ENCODE assay signal across 9 mouse cellular contexts in the genomic region with DNA sequence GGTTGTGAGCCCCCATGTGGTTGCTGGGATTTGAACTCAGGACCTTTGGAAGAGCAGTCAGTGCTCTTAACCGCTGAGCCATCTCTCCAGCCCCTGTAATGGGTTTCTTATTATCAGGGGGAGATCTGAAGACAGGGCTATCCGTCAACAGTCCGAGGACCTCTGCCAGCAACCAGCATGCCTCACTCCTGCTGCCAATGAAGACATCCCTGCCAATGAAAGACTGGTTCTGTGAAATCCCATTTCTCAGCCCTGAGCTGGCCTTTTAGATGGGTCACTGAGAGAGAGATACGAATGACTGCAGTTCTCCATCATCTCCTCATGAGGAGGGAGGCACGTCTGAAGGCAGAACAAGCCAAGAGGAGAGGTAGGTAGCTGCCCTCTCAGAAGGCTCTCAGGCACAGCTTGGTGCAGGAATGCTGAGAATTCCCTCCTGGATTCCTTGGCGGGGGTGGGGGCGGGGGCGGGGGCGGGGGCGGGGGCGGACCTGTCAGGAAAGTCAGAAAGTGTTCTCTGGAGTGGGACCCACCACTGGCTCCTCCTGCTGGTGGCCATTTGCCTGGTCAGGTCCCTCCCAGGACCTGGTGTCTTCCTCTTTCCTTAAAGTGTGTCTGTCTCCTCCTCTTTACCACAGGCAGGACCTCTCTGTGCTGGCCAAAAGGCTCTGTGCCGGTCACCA. TPM values are rescaled to one million over a fixed set of nuclear protein-coding genes. Genes with fewer than 3 reads are reported as not detected.
A peak's percentile ranks its signal among the peaks of the same experiment; 100 is the strongest.
DNase-seq lines count a peak whose midpoint lies in the region; ATAC-seq and TF ChIP-seq lines count a peak whose summit lies in the region.
"Had no signal": no experiment of that assay in that cellular context is flagged by ENCODE, and none has a peak within 500 bp of the region (broad histone marks: within the 10 kb centered on the region; RNA-seq: fewer than 3 reads in every experiment).

No protein-coding gene starts in this region.

- peaks cover 34% of the 10 kb centered on the region for H3K4me1 ChIP-seq in heart, embryonic 10.5 days
- H3K4me1 ChIP-seq in ES-E14 (ENCODE audit: control insufficient read depth in 2 of 2, insufficient read depth in 2 of 2, low read length in 2 of 2, poor library complexity in 1 of 2) = peaks cover 7 to 14% of the 10 kb centered on the region in 2 experiments
- H3K4me1 ChIP-seq in intestine, embryonic 16.5 days (ENCODE audit: control insufficient read depth, insufficient read depth, low read length) = peaks cover 10% of the 10 kb centered on the region

- H3K9ac ChIP-seq in ES-E14 (ENCODE audit: insufficient read depth, low read depth, low read length, poor library complexity, severe bottlenecking) = peak overlapping the region; percentile 74
- H3K9ac ChIP-seq in intestine, embryonic 16.5 days (ENCODE audit: low read depth, low read length) = no peak overlapping the region

- no peaks in the 10 kb centered on the region for H3K27me3 ChIP-seq in heart, embryonic 10.5 days (ENCODE audit: insufficient read depth, poor library complexity, severe bottlenecking)
- H3K27me3 ChIP-seq in intestine, embryonic 16.5 days (replicated peaks; ENCODE audit: control insufficient read depth, insufficient read depth, low read length) = no peaks in the 10 kb centered on the region

- ATAC-seq in intestine, embryonic 16.5 days = no peak
- ATAC-seq: inflammation-experienced regulatory T-cells, adult 6 months had no signal

- H3K36me3 ChIP-seq in heart, embryonic 10.5 days = no peaks in the 10 kb centered on the region
- H3K36me3 ChIP-seq in ES-E14 (ENCODE audit: control insufficient read depth, insufficient read depth, low read length, poor library complexity, severe bottlenecking) = no peaks in the 10 kb centered on the region
- no peaks in the 10 kb centered on the region for H3K36me3 ChIP-seq in intestine, embryonic 16.5 days (ENCODE audit: control insufficient read depth, insufficient read depth, low read length)

- in situ Hi-C loops in ES-E14 (cut with MboI; ENCODE audit: low sequenced_read_pairs in 2 of 2, unreplicated experiment in 2 of 2) = no loop called here

- peak; percentile 90 for DNase-seq in heart, embryonic 10.5 days (ENCODE audit: low spot score)
- no peak for DNase-seq in heart, adult 8-10 months (ENCODE audit: low spot score)
- DNase-seq in ES-E14 (ENCODE audit: low read depth, low spot score) = no peak
- peak; percentile 59 for DNase-seq in lung, postnatal 10 days
- no peak for DNase-seq in frontal cortex, postnatal 10 days (ENCODE audit: low spot score in 2 of 2)
- DNase-seq in thymus, adult 18-20 months = no peak
- DNase-seq in spleen, postnatal 10 days (ENCODE audit: low spot score in 2 of 2) = no peak

- peak overlapping the region; percentile 86 for H3K27ac ChIP-seq in heart, embryonic 10.5 days
- H3K27ac ChIP-seq in ES-E14 (ENCODE audit: insufficient read depth, low read depth, low read length, poor library complexity, severe bottlenecking) = peak overlapping the region; percentile 89
- H3K27ac ChIP-seq in intestine, embryonic 16.5 days (ENCODE audit: low read length) = peak overlapping the region; percentile 42; the same call in 1 of the 2 replicates

- H3K4me2 ChIP-seq in intestine, embryonic 16.5 days (ENCODE audit: low read depth, low read length) = no peak overlapping the region

- 15% methylated on average over 8 of the region's 12 CpGs for WGBS in heart, embryonic 10.5 days
- 18% methylated on average over 12 of the region's 12 CpGs for WGBS in intestine, embryonic 16.5 days

- H3K9me3 ChIP-seq in heart, embryonic 10.5 days = no peaks in the 10 kb centered on the region
- no peaks in the 10 kb centered on the region for H3K9me3 ChIP-seq in ES-E14 (ENCODE audit: control insufficient read depth, insufficient read depth, low read depth, low read length)
- no peaks in the 10 kb centered on the region for H3K9me3 ChIP-seq in intestine, embryonic 16.5 days (ENCODE audit: control insufficient read depth, low read length)

- H3K4me3 ChIP-seq in heart, embryonic 10.5 days = peak overlapping the region; percentile 6; the same call in 1 of the 2 replicates
- H3K4me3 ChIP-seq in ES-E14 (ENCODE audit: insufficient read depth in 1 of 2, low read depth in 1 of 2, low read length in 2 of 2, poor library complexity in 1 of 2, severe bottlenecking in 1 of 2) = no peak overlapping the region; a peak in 1 of 4 replicates
- H3K4me3 ChIP-seq in intestine, embryonic 16.5 days (ENCODE audit: low read length) = no peak overlapping the region

TF ChIP-seq in ES-E14, 5 proteins besides CTCF, POLR2A, EP300 and RAD21:
- TF ChIP-seq ZNF384 (IDR thresholded peaks at IDR 0.05; ENCODE audit: low read depth, low read length) (no peak), ZC3H11A (IDR thresholded peaks at IDR 0.05; ENCODE audit: borderline replicate concordance, low read depth, low read length) (no peak), CHD2 (IDR thresholded peaks at IDR 0.05; ENCODE audit: low read depth, low read length) (no peak), MAFK (IDR thresholded peaks at IDR 0.05; ENCODE audit: insufficient read depth, low read depth, low read length) (no peak), HCFC1 (IDR thresholded peaks at IDR 0.05; ENCODE audit: borderline replicate concordance, insufficient read depth, low read length) (no peak)

RNA-seq across cellular contexts. Expression of a gene that starts 7.7 kb away (rescaled TPM):
- 23.7 and 29.3 TPM in 2 replicates for polyA plus RNA-seq in heart, embryonic 10.5 days (2016; fragmentation: Nextera tagmentation; extraction: Ambion mirVana)
- total RNA-seq in heart, adult 8-10 months (2022) = 10 to 100 TPM; 13.2 to 17.4 (median 13.7) TPM
- total RNA-seq in ES-E14 (2012; rRNA removed) = 204 and 335 TPM in 2 replicates
- polyA plus RNA-seq in intestine, embryonic 16.5 days (2015; fragmentation: Nextera tagmentation; extraction: Ambion mirVana) = 9.8 and 11.3 TPM in 2 replicates

RNA-seq across cellular contexts. Expression of a gene that starts 9.0 kb away (rescaled TPM):
- polyA plus RNA-seq in heart, embryonic 10.5 days (2016; fragmentation: Nextera tagmentation; extraction: Ambion mirVana) = 47.6 TPM in 2 replicates
- 1 to 10 TPM; 1.9 to 2.4 (median 2.2) TPM for total RNA-seq in heart, adult 8-10 months (2022)
- total RNA-seq in ES-E14 (2012; rRNA removed) = 139 and 168 TPM in 2 replicates
- polyA plus RNA-seq in intestine, embryonic 16.5 days (2015; fragmentation: Nextera tagmentation; extraction: Ambion mirVana) = 36.2 and 40.0 TPM in 2 replicates

RNA-seq across cellular contexts. Expression of a gene that starts 17.9 kb away (rescaled TPM):
- 318 and 361 TPM in 2 replicates for polyA plus RNA-seq in heart, embryonic 10.5 days (2016; fragmentation: Nextera tagmentation; extraction: Ambion mirVana)
- total RNA-seq in heart, adult 8-10 months (2022) = 10 to 100 TPM; 39.5 to 50.6 (median 44.3) TPM
- total RNA-seq in ES-E14 (2012; rRNA removed) = 400 and 412 TPM in 2 replicates
- polyA plus RNA-seq in intestine, embryonic 16.5 days (2015; fragmentation: Nextera tagmentation; extraction: Ambion mirVana) = 736 and 778 TPM in 2 replicates

RNA-seq across cellular contexts. Expression of a gene that starts 52.5 kb away (rescaled TPM):
- polyA plus RNA-seq in heart, embryonic 10.5 days (2016; fragmentation: Nextera tagmentation; extraction: Ambion mirVana) = 8.1 and 11.9 TPM in 2 replicates
- total RNA-seq in heart, adult 8-10 months (2022) = 1 to 10 TPM; 3.5 to 5.2 (median 4.4) TPM
- 8.9 and 9.2 TPM in 2 replicates for total RNA-seq in ES-E14 (2012; rRNA removed)
- 22.4 and 27.4 TPM in 2 replicates for polyA plus RNA-seq in intestine, embryonic 16.5 days (2015; fragmentation: Nextera tagmentation; extraction: Ambion mirVana)

RNA-seq across cellular contexts. Expression of a gene that starts 52.6 kb away (rescaled TPM):
- polyA plus RNA-seq in heart, embryonic 10.5 days (2016; fragmentation: Nextera tagmentation; extraction: Ambion mirVana) = 52.9 and 67.4 TPM in 2 replicates
- 10 to 100 TPM; 62.8 to 66.2 (median 63.3) TPM for total RNA-seq in heart, adult 8-10 months (2022)
- 53.2 and 56.1 TPM in 2 replicates for total RNA-seq in ES-E14 (2012; rRNA removed)
- polyA plus RNA-seq in intestine, embryonic 16.5 days (2015; fragmentation: Nextera tagmentation; extraction: Ambion mirVana) = 76.7 and 86.4 TPM in 2 replicates

Comparison
In these comparisons a context has a peak if more than half of its experiments do, and no peak if none do; other contexts are left out.
1. DNase-seq: peak in heart, embryonic 10.5 days (single experiment) and lung, postnatal 10 days (single experiment); none in heart, adult 8-10 months (single experiment), ES-E14 (single experiment), frontal cortex, postnatal 10 days (0 of 2), thymus, adult 18-20 months (0 of 2) and spleen, postnatal 10 days (0 of 2).
2. RNA of a gene that starts 7.7 kb away (total RNA-seq): 204 to 335 TPM in ES-E14; 13.2 to 17.4 TPM in heart, adult 8-10 months; every median in the first group is over 10 times any median in the second.
3. RNA of a gene that starts 9.0 kb away (total RNA-seq): 139 to 168 TPM in ES-E14; 1.9 to 2.4 TPM in heart, adult 8-10 months; every median in the first group is over 10 times any median in the second.
4. Peak in every context shown above with its lines, with median percentiles within 50 percentile points of each other: H3K27ac ChIP-seq.